In genomic region chr4:117981518-117981917, GRCm38 (mm10) we compare ENCODE assay signal across 26 mouse cellular contexts. TPM values are rescaled to one million over a fixed set of nuclear protein-coding genes. Genes with fewer than 3 reads are reported as not detected.
DNase-seq lines count a peak whose midpoint lies in the region; ATAC-seq and TF ChIP-seq lines count a peak whose summit lies in the region.
"Had no signal": no experiment of that assay in that cellular context is flagged by ENCODE, and none has a peak within 500 bp of the region (broad histone marks: within the 10 kb centered on the region; RNA-seq: fewer than 3 reads in every experiment).

No protein-coding gene starts in this region.

- no peak for TF ChIP-seq EP300 in lung, postnatal 0 days (IDR thresholded peaks at IDR 0.05)

- H3K36me3 ChIP-seq in lung, postnatal 0 days (ENCODE audit: insufficient read depth, low read length) = no peaks in the 10 kb centered on the region
- no peaks in the 10 kb centered on the region for H3K36me3 ChIP-seq in stomach, embryonic 14.5 days (ENCODE audit: control insufficient read depth, insufficient read depth, low read length)
- H3K36me3 ChIP-seq: forebrain, embryonic 10.5 days; heart, embryonic 10.5 days; heart, embryonic 13.5 days had no signal

- WGBS in lung, postnatal 0 days = 47% methylated on average over 3 of the region's 5 CpGs
- 57% methylated on average over 3 of the region's 5 CpGs for WGBS in stomach, embryonic 14.5 days

- H3K4me1 ChIP-seq in lung, postnatal 0 days (ENCODE audit: insufficient read depth, low read depth, low read length) = peaks cover 9% of the 10 kb centered on the region; the same call in 1 of the 2 replicates
- peaks cover 33% of the 10 kb centered on the region; the same call in 1 of the 2 replicates for H3K4me1 ChIP-seq in stomach, embryonic 14.5 days (ENCODE audit: control insufficient read depth, insufficient read depth, low read length)
- H3K4me1 ChIP-seq: forebrain, embryonic 13.5 days had no signal

- no peaks in the 10 kb centered on the region for H3K9me3 ChIP-seq in lung, postnatal 0 days (ENCODE audit: low read length)
- H3K9me3 ChIP-seq in stomach, embryonic 14.5 days (ENCODE audit: control insufficient read depth, low read depth, low read length) = no peaks in the 10 kb centered on the region
- H3K9me3 ChIP-seq: forebrain, embryonic 10.5 days; forebrain, embryonic 13.5 days; heart, embryonic 10.5 days; heart, embryonic 13.5 days had no signal

- TF ChIP-seq CTCF in lung, postnatal 0 days (IDR thresholded peaks at IDR 0.05) = no peak

- H3K4me2 ChIP-seq in lung, postnatal 0 days (replicated peaks; ENCODE audit: low read depth, low read length) = no peak overlapping the region
- no peak overlapping the region for H3K4me2 ChIP-seq in stomach, embryonic 14.5 days (replicated peaks; ENCODE audit: low read depth, low read length)
- H3K4me2 ChIP-seq: forebrain, embryonic 13.5 days; heart, embryonic 13.5 days; hindbrain, embryonic 14.5 days had no signal

- peak; percentile 39; the same call in 1 of the 2 replicates for ATAC-seq in lung, postnatal 0 days
- ATAC-seq in stomach, embryonic 14.5 days (ENCODE audit: insufficient number of reproducible peaks, insufficient read depth, low FRiP score, low read depth) = no peak
- ATAC-seq: forebrain, embryonic 13.5 days; forebrain, embryonic 16.5 days; hindbrain, postnatal 0 days; inflammation-experienced regulatory T-cells, adult 6 months had no signal

- H3K4me3 ChIP-seq in lung, postnatal 0 days (ENCODE audit: low read depth, low read length) = no peak overlapping the region
- H3K4me3 ChIP-seq in stomach, embryonic 14.5 days (ENCODE audit: low read depth, low read length) = no peak overlapping the region
- H3K4me3 ChIP-seq: forebrain, embryonic 10.5 days; forebrain, embryonic 13.5 days; heart, embryonic 10.5 days; heart, embryonic 13.5 days had no signal

- peak; percentile 39 for DNase-seq in lung, postnatal 0 days (ENCODE audit: low spot score)
- DNase-seq in lung, adult 18-20 months = no peak
- DNase-seq in 416B (ENCODE audit: low read depth) = peak; percentile 72
- DNase-seq in layer of hippocampus, postnatal 25 days (ENCODE audit: extremely low spot score in 1 of 2, low spot score in 1 of 2) = no peak
- DNase-seq in adrenal gland, postnatal 4 days (ENCODE audit: low spot score in 2 of 2) = no peak
- DNase-seq: adrenal gland, adult 2 months; adrenal gland, postnatal 14 days; B cell, adult 2 months; cerebellum, adult 11-12 months; cerebellum, adult 8-10 months; cerebellum, postnatal 10 days; cerebellum, postnatal 36 days; embryo, embryonic 11 days; gastrocnemius, postnatal 14 days; heart, adult 18-20 months; heart, postnatal 14 days; heart, postnatal 4 days had no signal

- no peak overlapping the region for H3K9ac ChIP-seq in lung, postnatal 0 days (replicated peaks; ENCODE audit: low read depth)
- H3K9ac ChIP-seq in stomach, embryonic 14.5 days (replicated peaks; ENCODE audit: low read depth, low read length) = no peak overlapping the region
- H3K9ac ChIP-seq: forebrain, embryonic 13.5 days; heart, embryonic 13.5 days; hindbrain, embryonic 14.5 days had no signal

- no peak overlapping the region for H3K27ac ChIP-seq in lung, postnatal 0 days (ENCODE audit: low read length)
- peak overlapping the region; percentile 7; the same call in 1 of the 2 replicates for H3K27ac ChIP-seq in stomach, embryonic 14.5 days (ENCODE audit: low read length)
- H3K27ac ChIP-seq: forebrain, embryonic 10.5 days; forebrain, embryonic 13.5 days; heart, embryonic 10.5 days; heart, embryonic 13.5 days; hindbrain, embryonic 14.5 days; hindbrain, postnatal 0 days had no signal

- no peaks in the 10 kb centered on the region for H3K27me3 ChIP-seq in lung, postnatal 0 days (replicated peaks; ENCODE audit: insufficient read depth, low read length)
- no peaks in the 10 kb centered on the region for H3K27me3 ChIP-seq in stomach, embryonic 14.5 days (ENCODE audit: control insufficient read depth, insufficient read depth, low read length)
- H3K27me3 ChIP-seq: forebrain, embryonic 13.5 days; heart, embryonic 13.5 days had no signal

RNA-seq across cellular contexts. Expression of gene Artn, which starts 52.0 kb away (rescaled TPM):
- 3.2 and 3.5 TPM in 2 replicates for polyA plus RNA-seq in lung, postnatal 0 days (2015; fragmentation: Nextera tagmentation; extraction: Ambion mirVana)
- 5.8 and 7.0 TPM in 2 replicates for polyA plus RNA-seq in stomach, embryonic 14.5 days (2014; fragmentation: Nextera tagmentation; extraction: Ambion mirVana)
- 1 to 10 TPM; 1.9 to 2.2 TPM for total RNA-seq in layer of hippocampus, postnatal 25 days (2021)
- total RNA-seq in adrenal gland, postnatal 4 days (2021) = under 1 TPM; 0.45 to 0.90 TPM
- total RNA-seq: heart, postnatal 14 days had no signal
- polyA plus RNA-seq: inflammation-experienced regulatory T-cells, adult 6 months had no signal

Comparison
In these comparisons a context has a peak if more than half of its experiments do, and no peak if none do; other contexts are left out.
1. DNase-seq: peak in lung, postnatal 0 days (single experiment) and 416B (single experiment); none in lung, adult 18-20 months (0 of 2), layer of hippocampus, postnatal 25 days (0 of 2) and adrenal gland, postnatal 4 days (0 of 2).